Mouse (Mus musculus): ENCODE measurements at regions not wholly inside any gene's neighbourhood (a gene's known extent, or its start where the extent isn't known, plus 50 kb on each side); places are given as distances from the start of the nearest gene placed in this dataset.

DNA sequence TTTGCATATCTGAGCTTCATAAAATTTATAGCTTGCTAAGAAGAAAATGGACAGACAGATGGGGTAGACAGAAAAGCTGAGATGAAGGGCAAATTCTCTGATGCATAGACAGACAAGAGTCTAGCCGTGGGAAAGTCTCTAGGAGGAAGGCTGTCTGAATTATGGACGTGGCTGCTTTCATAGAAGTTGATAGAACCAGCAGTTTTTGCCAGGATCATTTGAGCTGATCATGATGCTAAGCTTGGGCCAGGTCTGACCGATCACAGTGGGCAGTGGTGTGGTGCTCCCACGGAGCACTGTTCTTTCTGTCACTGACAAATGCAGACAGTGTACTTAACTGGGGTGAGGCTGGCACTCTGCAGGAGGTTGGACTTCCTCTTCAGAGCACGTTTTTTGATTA is 405.0 kb upstream of the Ubash3b start:
- no peak for DNase-seq (ENCODE audit: low spot score)

DNA sequence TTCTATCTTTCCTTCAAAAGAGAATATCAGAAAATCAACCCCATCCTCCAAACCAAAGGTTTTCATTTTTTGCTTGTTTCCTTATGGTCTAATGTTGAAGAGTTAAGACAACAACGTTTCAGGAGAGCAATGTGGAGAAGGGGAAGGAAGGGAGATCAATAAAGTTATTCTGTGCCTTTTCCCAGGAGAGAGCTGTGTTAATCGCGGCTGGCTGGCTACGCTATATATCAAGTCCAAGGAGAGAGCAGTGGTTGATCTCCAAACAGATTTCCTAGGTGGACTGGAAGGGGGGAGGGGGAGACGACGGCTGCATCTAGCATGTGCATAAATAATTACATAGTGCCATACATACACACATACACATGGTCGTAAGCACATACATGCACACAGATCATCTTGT is 404.3 kb upstream of the Ubash3b start:
- no peak for DNase-seq (ENCODE audit: low spot score)

- no peak for DNase-seq (ENCODE audit: low spot score)
These were observed 401.9 kb upstream of the Ubash3b start for GRCm38 (mm10) chr9:41563376-41563775.

- no peak for DNase-seq (ENCODE audit: low spot score)
These were observed 397.0 kb upstream of the Ubash3b start for GRCm38 (mm10) chr9:41558456-41558855.

- no peak for DNase-seq (ENCODE audit: low spot score)
These were observed 395.4 kb upstream of the Ubash3b start for GRCm38 (mm10) chr9:41556888-41557287.

- no peak for DNase-seq (ENCODE audit: low spot score)
These were observed 384.3 kb upstream of the Ubash3b start for GRCm38 (mm10) chr9:41545776-41546175.

- DNase-seq (ENCODE audit: low spot score): no peak
These were observed 381.0 kb upstream of the Ubash3b start for GRCm38 (mm10) chr9:41542511-41542910.

GRCm38 (mm10) chr9:41541327-41541726 is 379.8 kb upstream of the Ubash3b start:
- DNase-seq (ENCODE audit: low spot score): no peak

GRCm38 (mm10) chr9:41532786-41533185 is 371.3 kb upstream of the Ubash3b start:
- no peak for DNase-seq (ENCODE audit: low spot score)

- DNase-seq (ENCODE audit: low spot score): no peak
These were observed 370.8 kb upstream of the Ubash3b start for GRCm38 (mm10) chr9:41532290-41532689.

DNA sequence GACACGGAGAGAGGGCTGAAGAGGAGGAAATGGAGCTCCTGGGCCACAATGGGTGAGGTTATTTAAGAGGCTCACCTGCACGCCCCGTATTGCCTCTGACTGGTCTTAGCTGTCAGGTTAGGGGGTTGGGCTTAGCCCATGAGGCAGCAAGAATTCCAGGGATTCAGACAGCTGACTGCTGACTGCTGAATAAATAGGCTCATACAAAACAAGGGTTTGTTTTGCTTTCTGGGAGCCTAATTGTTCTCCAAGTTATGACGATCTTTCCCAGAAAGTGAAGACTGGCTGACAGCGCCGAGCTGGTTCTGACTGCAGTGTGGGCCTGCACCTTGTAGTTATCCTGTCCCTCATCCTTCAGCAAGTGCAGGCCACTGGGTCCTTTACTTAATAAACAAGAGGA is 370.1 kb upstream of the Ubash3b start:
- DNase-seq (ENCODE audit: low spot score): no peak

DNA sequence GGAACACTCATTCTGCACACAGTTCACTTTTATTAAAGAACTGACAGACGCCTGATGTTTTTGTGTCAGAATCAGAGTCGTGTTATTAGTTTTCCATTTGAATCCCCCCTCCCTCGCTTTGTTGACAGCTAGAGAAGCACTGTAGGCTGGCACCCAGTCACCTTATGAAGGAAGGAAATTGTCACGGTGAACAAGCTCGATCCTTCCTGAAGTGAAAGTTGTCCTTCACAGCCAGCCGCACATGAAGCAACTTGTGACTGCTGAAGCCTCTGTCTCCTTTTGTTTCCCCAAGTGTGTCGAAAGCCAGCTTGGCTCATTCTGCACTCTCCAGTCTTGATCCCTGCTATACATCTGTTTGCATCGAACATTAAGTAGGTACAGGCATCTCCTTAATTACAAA is 364.6 kb upstream of the Ubash3b start:
- no peak for DNase-seq (ENCODE audit: low spot score)

DNA sequence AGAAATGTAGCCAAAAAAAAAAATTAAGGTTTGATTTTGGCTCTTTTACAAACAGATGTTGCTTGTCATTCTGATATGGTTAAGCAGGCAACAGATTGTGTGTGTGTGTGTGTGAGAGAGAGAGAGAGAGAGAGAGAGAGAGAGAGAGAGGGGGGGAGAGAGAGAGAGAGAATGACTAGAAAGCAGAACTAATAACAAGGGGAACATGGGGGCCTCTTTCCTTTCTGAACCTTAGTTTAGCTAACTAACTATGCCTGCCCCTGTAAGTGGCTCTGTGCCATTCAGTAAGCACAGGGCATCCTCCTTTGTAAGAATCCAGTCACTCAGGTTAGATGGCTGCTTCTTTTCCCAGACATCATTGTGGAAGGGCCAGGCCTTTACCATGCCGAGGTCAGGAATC is 364.0 kb upstream of the Ubash3b start:
- DNase-seq (ENCODE audit: low spot score): no peak

- no peak for DNase-seq (ENCODE audit: low spot score)
These were observed 363.1 kb upstream of the Ubash3b start for GRCm38 (mm10) chr9:41524591-41524990.

DNA sequence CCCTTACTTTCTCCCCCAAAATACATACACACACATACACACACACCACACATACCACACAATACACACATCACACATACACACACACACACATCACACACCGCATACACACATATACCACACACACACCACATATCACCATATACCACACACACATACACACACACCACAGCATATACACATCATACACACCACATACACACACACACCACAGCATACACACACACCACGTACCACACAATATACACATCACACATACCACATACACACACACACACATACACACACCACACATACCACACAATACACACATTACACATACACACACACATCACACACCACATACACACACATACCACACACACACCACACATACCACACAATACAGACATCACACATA is 362.5 kb upstream of the Ubash3b start:
- DNase-seq (ENCODE audit: low spot score): no peak

GRCm38 (mm10) chr9:41522302-41522701 is 360.8 kb upstream of the Ubash3b start:
- DNase-seq (ENCODE audit: low spot score): no peak

DNA sequence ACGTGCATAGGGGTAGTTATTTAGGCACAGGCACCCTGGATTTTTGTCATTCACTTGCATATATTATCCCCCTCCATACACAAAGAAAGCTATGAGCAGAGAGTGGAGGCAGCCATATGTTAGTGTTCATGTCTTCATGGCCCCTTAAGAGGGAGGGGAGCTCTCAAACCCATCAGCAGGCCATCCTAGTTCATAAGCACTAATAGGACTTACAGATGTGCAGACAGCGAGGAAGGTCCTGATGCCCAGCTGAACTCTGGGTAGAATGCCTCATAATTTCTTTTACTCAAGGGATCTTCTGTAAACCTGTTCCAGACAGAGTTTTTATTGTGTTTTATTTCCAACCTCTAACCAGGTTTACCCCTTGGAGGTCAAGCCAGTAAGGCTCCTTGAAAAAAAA is 356.3 kb upstream of the Ubash3b start:
- no peak for DNase-seq (ENCODE audit: low spot score)

DNA sequence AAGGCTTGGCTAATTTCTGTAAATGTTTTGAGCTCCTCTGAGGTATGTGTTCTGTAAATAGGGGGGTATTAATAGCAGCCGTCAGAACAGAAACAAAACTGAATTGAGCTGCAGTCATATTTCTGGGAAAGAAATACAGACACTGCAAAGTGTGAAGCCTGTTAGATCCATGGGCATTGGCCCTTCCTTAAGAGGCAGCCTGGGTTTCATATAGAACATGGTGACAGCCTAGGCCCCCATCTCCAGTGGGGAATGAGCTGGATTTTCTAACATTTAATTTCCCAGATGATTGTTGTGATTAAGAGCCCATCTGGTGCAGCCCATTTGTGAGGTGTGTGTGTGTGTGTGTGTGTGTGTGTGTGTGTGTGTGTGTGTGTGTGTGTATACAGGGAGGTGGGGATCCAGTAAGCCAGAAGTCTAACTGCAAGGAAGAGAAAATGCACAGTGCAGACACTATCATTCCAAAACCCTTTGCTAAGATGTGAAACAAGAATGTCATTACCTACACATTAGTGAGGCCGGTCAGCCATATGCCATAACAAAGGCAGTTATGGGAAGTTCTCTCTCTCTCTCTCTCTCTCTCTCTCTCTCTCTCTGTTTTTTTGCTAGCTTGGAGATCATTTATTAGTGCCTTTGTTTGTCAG is 355.7 kb upstream of the Ubash3b start:
- no peak for DNase-seq (ENCODE audit: low spot score)

DNA sequence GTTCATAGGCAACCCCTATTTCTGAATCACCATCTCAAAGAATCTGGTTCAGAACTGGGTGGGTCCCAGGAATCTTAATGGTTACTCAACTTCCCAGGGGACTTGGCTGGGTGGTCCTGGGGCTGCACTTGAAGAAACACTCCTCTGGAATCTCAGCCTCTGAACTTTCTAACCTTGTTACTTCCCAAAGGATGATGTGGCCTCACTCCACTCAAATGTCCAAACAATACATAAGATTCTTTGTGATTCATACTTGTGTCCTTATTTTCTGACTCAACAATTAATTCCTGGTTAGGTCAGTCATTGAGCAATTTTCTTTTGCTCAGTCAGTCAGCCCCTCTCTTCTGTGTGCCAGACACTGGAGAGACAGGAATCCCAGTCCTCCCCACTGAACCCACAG is 353.7 kb upstream of the Ubash3b start:
- no peak for DNase-seq (ENCODE audit: low spot score)

GRCm38 (mm10) chr9:41513701-41514100 is 352.2 kb upstream of the Ubash3b start:
- DNase-seq (ENCODE audit: low spot score): no peak

- DNase-seq (ENCODE audit: low spot score): no peak
These were observed 348.1 kb upstream of the Ubash3b start for GRCm38 (mm10) chr9:41509597-41509996.

DNA sequence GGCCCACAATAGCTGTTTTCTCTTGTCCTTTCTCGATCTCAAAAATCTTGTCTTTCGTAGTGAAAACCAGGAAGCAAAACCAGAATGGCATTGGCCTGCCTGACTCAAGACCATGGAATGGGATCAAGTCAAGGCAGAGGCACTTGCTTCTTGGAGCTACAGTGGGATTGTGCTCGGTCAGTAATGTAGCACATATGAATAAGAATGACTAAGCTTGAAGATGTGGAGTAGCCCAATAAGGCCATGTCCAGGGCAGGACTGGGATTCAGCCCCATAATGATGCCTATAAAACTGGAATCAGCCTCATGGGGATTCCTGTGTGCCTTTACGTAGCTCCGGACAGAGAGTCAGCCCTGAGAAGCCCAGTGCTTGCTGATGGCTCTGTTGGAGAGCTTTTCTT is 347.2 kb upstream of the Ubash3b start:
- no peak for DNase-seq (ENCODE audit: low spot score)

- no peak for DNase-seq (ENCODE audit: low spot score)
These were observed 336.8 kb upstream of the Ubash3b start for GRCm38 (mm10) chr9:41498326-41498725.

DNA sequence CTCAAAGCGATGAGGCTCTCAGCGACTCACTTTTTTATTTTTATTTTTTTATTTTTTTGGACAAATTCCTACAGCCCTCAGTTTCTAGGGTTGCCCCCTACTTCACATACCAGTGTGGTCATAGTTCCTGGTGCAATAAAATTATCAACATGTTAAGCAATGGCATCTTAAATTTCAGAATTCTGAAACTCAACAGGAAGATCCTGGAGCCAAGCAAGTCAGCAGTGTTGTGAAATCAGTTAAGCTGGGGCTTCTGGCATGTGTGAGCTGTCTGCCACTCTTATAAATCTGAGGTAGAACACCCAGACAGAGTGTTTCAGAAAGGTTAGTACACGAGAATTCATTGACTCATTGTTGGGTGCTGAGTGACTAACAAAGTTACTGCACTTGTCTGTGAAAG is 328.6 kb upstream of the Ubash3b start:
- no peak for DNase-seq (ENCODE audit: low spot score)

- DNase-seq (ENCODE audit: low spot score): no peak
These were observed 326.5 kb upstream of the Ubash3b start for GRCm38 (mm10) chr9:41488046-41488445.

Data from testis, postnatal 14 days (tissue).